Mouse (Mus musculus): ENCODE data around the gene Fstl4. TPM values are rescaled to one million over a fixed set of nuclear protein-coding genes. Genes with fewer than 3 reads are reported as not detected.

Gene Fstl4
- total RNA-seq, 1 experiment: 0.09 TPM

DNA sequence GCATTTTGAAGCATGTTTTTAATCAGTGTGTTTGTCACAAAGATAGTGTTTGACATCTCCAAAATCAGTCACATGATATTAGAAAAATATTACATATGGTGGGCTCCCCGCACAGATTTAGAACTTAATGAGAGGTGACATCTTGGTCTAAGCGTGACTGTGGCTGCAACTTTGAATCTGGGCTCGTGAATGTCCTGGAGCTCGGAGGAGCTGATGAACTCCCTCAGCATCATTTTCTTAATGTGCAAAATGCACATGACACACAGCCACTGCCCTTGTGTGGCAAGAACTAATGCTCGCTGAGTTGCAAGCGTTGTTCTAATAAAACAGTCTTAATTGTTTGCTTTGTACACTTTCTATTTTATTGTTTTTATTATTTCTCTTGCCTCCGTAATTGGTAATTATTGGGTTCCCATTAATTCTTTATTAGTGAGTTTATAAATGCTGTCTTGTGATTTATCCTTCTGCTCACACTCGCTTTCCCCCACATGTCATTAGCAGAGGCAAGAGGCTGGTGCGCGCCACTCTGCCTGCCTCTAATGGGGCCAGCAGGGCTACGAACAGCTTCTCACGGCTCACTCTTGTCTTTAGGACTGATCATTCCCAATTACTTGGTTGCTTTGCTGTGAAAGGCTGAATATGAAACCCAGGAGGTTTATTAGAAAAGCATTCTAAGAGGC, 67.3 kb downstream of the Fstl4 start:
- no peaks in the 10 kb centered on the region for H3K36me3 ChIP-seq (ENCODE audit: control insufficient read depth, insufficient read depth, low read length, poor library complexity, severe bottlenecking)
- H3K9me3 ChIP-seq (ENCODE audit: control insufficient read depth, insufficient read depth, low read depth, low read length): no peaks in the 10 kb centered on the region
- no peak overlapping the region for H3K4me3 ChIP-seq (ENCODE audit: insufficient read depth in 1 of 2, low read depth in 1 of 2, low read length in 2 of 2, poor library complexity in 1 of 2, severe bottlenecking in 1 of 2)
- DNase-seq (ENCODE audit: low read depth, low spot score): no peak
- H3K4me1 ChIP-seq (ENCODE audit: control insufficient read depth in 2 of 2, insufficient read depth in 2 of 2, low read length in 2 of 2, poor library complexity in 1 of 2): no peaks in the 10 kb centered on the region
- TF ChIP-seq ZNF384 (IDR thresholded peaks at IDR 0.05; ENCODE audit: low read depth, low read length): no peak
- TF ChIP-seq MAFK (IDR thresholded peaks at IDR 0.05; ENCODE audit: insufficient read depth, low read depth, low read length): no peak
- TF ChIP-seq CHD2 (IDR thresholded peaks at IDR 0.05; ENCODE audit: low read depth, low read length): no peak
- TF ChIP-seq ZC3H11A (IDR thresholded peaks at IDR 0.05; ENCODE audit: borderline replicate concordance, low read depth, low read length): no peak
- TF ChIP-seq HCFC1 (IDR thresholded peaks at IDR 0.05; ENCODE audit: borderline replicate concordance, insufficient read depth, low read length): no peak
- H3K9ac ChIP-seq (ENCODE audit: insufficient read depth, low read depth, low read length, poor library complexity, severe bottlenecking): no peak overlapping the region
- in situ Hi-C loops (cut with MboI; ENCODE audit: low sequenced_read_pairs in 2 of 2, unreplicated experiment in 2 of 2): no loop called here
- no peak overlapping the region for H3K27ac ChIP-seq (ENCODE audit: insufficient read depth, low read depth, low read length, poor library complexity, severe bottlenecking)

GRCm38 (mm10) chr11:52832311-52832675, 67.9 kb downstream of the Fstl4 start:
- in situ Hi-C loops (cut with MboI; ENCODE audit: low sequenced_read_pairs in 2 of 2, unreplicated experiment in 2 of 2): no loop called here

GRCm38 (mm10) chr11:52848691-52849090, 84.3 kb downstream of the Fstl4 start:
- in situ Hi-C loops (cut with MboI; ENCODE audit: low sequenced_read_pairs in 2 of 2, unreplicated experiment in 2 of 2): no loop called here
- TF ChIP-seq ZNF384 (IDR thresholded peaks at IDR 0.05; ENCODE audit: low read depth, low read length) (no peak), HCFC1 (IDR thresholded peaks at IDR 0.05; ENCODE audit: borderline replicate concordance, insufficient read depth, low read length) (no peak), MAFK (IDR thresholded peaks at IDR 0.05; ENCODE audit: insufficient read depth, low read depth, low read length) (no peak), CHD2 (IDR thresholded peaks at IDR 0.05; ENCODE audit: low read depth, low read length) (no peak), ZC3H11A (IDR thresholded peaks at IDR 0.05; ENCODE audit: borderline replicate concordance, low read depth, low read length) (no peak)
- Histone ChIP-seq H3K36me3 (ENCODE audit: control insufficient read depth, insufficient read depth, low read length, poor library complexity, severe bottlenecking) (no peaks in the 10 kb centered on the region), H3K27ac (ENCODE audit: insufficient read depth, low read depth, low read length, poor library complexity, severe bottlenecking) (no peak overlapping the region), H3K9ac (ENCODE audit: insufficient read depth, low read depth, low read length, poor library complexity, severe bottlenecking) (no peak overlapping the region; the same call in 1 of the 2 replicates), H3K4me3 (ENCODE audit: insufficient read depth in 1 of 2, low read depth in 1 of 2, low read length in 2 of 2, poor library complexity in 1 of 2, severe bottlenecking in 1 of 2) (no peak overlapping the region), H3K9me3 (ENCODE audit: control insufficient read depth, insufficient read depth, low read depth, low read length) (no peaks in the 10 kb centered on the region), H3K4me1 (ENCODE audit: control insufficient read depth in 2 of 2, insufficient read depth in 2 of 2, low read length in 2 of 2, poor library complexity in 1 of 2) (no peaks in the 10 kb centered on the region)
- DNase-seq (ENCODE audit: low read depth, low spot score): no peak

More at GRCm38 (mm10) chr11:52832311-52832675, 67.9 kb downstream of the Fstl4 start:
- Histone ChIP-seq H3K4me1 (ENCODE audit: control insufficient read depth in 2 of 2, insufficient read depth in 2 of 2, low read length in 2 of 2, poor library complexity in 1 of 2) (no peaks in the 10 kb centered on the region), H3K27ac (ENCODE audit: insufficient read depth, low read depth, low read length, poor library complexity, severe bottlenecking) (no peak overlapping the region), H3K9me3 (ENCODE audit: control insufficient read depth, insufficient read depth, low read depth, low read length) (no peaks in the 10 kb centered on the region), H3K36me3 (ENCODE audit: control insufficient read depth, insufficient read depth, low read length, poor library complexity, severe bottlenecking) (no peaks in the 10 kb centered on the region), H3K9ac (ENCODE audit: insufficient read depth, low read depth, low read length, poor library complexity, severe bottlenecking) (no peak overlapping the region), H3K4me3 (ENCODE audit: insufficient read depth in 1 of 2, low read depth in 1 of 2, low read length in 2 of 2, poor library complexity in 1 of 2, severe bottlenecking in 1 of 2) (no peak overlapping the region)
- TF ChIP-seq HCFC1 (IDR thresholded peaks at IDR 0.05; ENCODE audit: borderline replicate concordance, insufficient read depth, low read length): no peak
- DNase-seq (ENCODE audit: low read depth, low spot score): no peak

- Histone ChIP-seq H3K36me3 (ENCODE audit: control insufficient read depth, insufficient read depth, low read length, poor library complexity, severe bottlenecking) (no peaks in the 10 kb centered on the region), H3K27ac (ENCODE audit: insufficient read depth, low read depth, low read length, poor library complexity, severe bottlenecking) (no peak overlapping the region), H3K4me1 (ENCODE audit: control insufficient read depth in 2 of 2, insufficient read depth in 2 of 2, low read length in 2 of 2, poor library complexity in 1 of 2) (no peaks in the 10 kb centered on the region), H3K9ac (ENCODE audit: insufficient read depth, low read depth, low read length, poor library complexity, severe bottlenecking) (no peak overlapping the region), H3K9me3 (ENCODE audit: control insufficient read depth, insufficient read depth, low read depth, low read length) (no peaks in the 10 kb centered on the region), H3K4me3 (ENCODE audit: insufficient read depth in 1 of 2, low read depth in 1 of 2, low read length in 2 of 2, poor library complexity in 1 of 2, severe bottlenecking in 1 of 2) (no peak overlapping the region)
- in situ Hi-C loops (cut with MboI; ENCODE audit: low sequenced_read_pairs in 2 of 2, unreplicated experiment in 2 of 2): no loop called here
- no peak for DNase-seq (ENCODE audit: low read depth, low spot score)
- no peak for TF ChIP-seq MAFK (IDR thresholded peaks at IDR 0.05; ENCODE audit: insufficient read depth, low read depth, low read length)
Observed at GRCm38 (mm10) chr11:52850071-52850470, 85.6 kb downstream of the Fstl4 start.

GRCm38 (mm10) chr11:52872846-52873512, 108.5 kb downstream of the Fstl4 start:
- in situ Hi-C loops (cut with MboI; ENCODE audit: low sequenced_read_pairs in 2 of 2, unreplicated experiment in 2 of 2): no loop called here
- H3K9ac ChIP-seq (ENCODE audit: insufficient read depth, low read depth, low read length, poor library complexity, severe bottlenecking): no peak overlapping the region
- no peak overlapping the region for H3K4me3 ChIP-seq (ENCODE audit: insufficient read depth in 1 of 2, low read depth in 1 of 2, low read length in 2 of 2, poor library complexity in 1 of 2, severe bottlenecking in 1 of 2)
- DNase-seq (ENCODE audit: low read depth, low spot score): no peak
- no peaks in the 10 kb centered on the region for H3K9me3 ChIP-seq (ENCODE audit: control insufficient read depth, insufficient read depth, low read depth, low read length)
- no peaks in the 10 kb centered on the region for H3K4me1 ChIP-seq (ENCODE audit: control insufficient read depth in 2 of 2, insufficient read depth in 2 of 2, low read length in 2 of 2, poor library complexity in 1 of 2)
- no peak for TF ChIP-seq MAFK (IDR thresholded peaks at IDR 0.05; ENCODE audit: insufficient read depth, low read depth, low read length)
- TF ChIP-seq ZNF384 (IDR thresholded peaks at IDR 0.05; ENCODE audit: low read depth, low read length): no peak
- TF ChIP-seq ZC3H11A (IDR thresholded peaks at IDR 0.05; ENCODE audit: borderline replicate concordance, low read depth, low read length): no peak
- TF ChIP-seq HCFC1 (IDR thresholded peaks at IDR 0.05; ENCODE audit: borderline replicate concordance, insufficient read depth, low read length): no peak
- no peak for TF ChIP-seq CHD2 (IDR thresholded peaks at IDR 0.05; ENCODE audit: low read depth, low read length)
- H3K36me3 ChIP-seq (ENCODE audit: control insufficient read depth, insufficient read depth, low read length, poor library complexity, severe bottlenecking): no peaks in the 10 kb centered on the region
- H3K27ac ChIP-seq (ENCODE audit: insufficient read depth, low read depth, low read length, poor library complexity, severe bottlenecking): no peak overlapping the region

Measured in ES-E14 (cell line).